Mouse (Mus musculus) lung, adult 2 months (tissue): ENCODE results near the gene Cnpy1.

ENCODE experiments used
- CTCF ChIP-seq: fragments of 200-500 bp; IDR thresholded peaks from 2 replicates; pipeline ENCODE4 v1.5.1; 2011; ENCODE audit warnings: mild to moderate bottlenecking, low read length, control low read depth; ENCODE audit not compliant: insufficient read depth
- POLR2A ChIP-seq: fragments of 200-500 bp; IDR thresholded peaks from 2 replicates; pipeline ENCODE4 v1.6.1; 2011; ENCODE audit warnings: low read depth, mild to moderate bottlenecking, control low read depth, low read length, borderline replicate concordance; ENCODE audit errors: extremely low read depth

DNA sequence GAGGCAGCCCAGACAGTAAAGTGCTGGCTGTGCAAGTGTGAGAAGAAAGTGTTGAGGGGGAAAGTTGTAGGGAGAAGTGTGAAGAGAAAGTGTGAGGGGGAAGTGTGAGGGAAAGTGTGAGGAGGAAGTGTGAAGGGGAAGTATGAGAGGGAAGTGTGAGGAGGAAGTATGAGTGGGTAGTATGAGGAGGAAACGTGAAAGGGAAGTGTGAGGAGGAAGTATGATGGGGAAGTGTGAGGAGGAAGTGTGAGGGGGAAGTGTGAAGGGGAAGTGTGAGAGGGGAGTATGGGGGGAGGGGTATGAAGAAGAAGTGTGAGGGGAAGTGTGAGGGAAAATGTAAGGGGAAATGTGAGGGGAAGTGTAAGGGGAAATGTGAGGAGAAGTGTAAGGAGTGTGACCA, 13.8 kb upstream of the Cnpy1 start:
- TF ChIP-seq CTCF (no peak), POLR2A (no peak)
